Mouse (Mus musculus) adrenal gland, adult 18-20 months (tissue): ENCODE data around the gene Cavin1. TPM values are rescaled to one million over a fixed set of nuclear protein-coding genes. Genes with fewer than 3 reads are reported as not detected.

Experiments used
- DNase-seq, 2 experiments: peaks; one replicate each; pipeline ENCODE4 v3.0.0; 2021 to 2022; ENCODE audit warnings: low spot score in 2 of 2
- total RNA-seq, 2 experiments: library from RNA; stranded (reverse); gene quantifications; 1 replicate in 1 of 2; 2 replicates in 1 of 2; pipeline ENCODE4 v1.2.3; 2021

Cavin1 gene
- total RNA-seq, 2 experiments from 2014 or later = 296 to 352 TPM

DNA sequence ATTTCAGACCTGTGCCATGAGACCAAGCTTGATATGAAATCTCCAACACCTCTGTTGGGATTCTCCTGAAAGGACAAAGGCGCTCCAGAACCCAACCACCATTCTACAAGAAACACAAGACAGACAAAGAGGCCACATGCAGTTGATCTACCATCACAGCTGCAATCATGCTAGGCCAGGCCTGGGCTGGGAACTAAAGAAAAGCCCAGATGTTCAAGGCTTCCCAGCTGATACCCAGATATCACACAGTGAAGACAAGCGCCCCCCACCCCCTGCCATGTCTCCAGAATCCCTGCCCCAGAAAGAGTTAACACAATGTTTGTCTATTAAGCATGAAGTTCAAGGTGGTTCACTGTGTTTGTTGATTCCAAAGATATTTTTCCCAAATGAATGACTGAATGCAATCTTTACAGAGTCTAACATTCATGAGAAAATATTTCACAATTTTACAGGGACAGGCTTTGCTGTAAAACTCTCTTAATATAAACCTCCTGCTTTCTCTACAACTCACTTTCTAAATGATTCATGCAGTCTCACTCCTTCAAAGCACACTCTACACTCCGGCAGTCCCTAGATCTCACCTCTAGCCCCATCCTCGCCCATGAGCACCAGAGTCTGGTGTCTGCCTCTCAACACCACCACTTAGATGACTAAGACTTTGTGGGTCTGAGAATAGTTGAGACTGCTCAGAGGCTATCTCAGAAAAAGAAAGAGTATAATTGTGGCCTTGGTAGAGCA is 49.6 kb downstream of the Cavin1 start:
- no peak for DNase-seq

DNA sequence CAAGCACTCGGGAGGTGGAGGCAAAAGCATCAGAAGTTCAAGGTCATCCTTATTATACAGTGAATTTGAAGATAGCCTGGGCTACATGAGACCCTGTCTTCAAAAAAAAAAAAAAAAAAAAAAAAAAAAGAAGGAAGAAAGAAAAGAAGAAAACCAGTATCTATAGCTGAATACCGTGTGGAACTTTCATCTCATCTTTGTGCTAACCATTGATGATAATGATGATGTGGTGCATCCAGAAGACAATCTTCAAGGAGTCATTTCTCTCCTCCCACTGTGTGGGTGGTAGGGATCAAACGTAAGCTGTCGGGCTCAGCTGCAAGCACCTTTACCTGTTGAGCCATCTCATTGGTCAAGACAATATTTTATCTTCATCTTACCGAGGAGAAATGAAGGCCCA is 52.7 kb downstream of the Cavin1 start:
- no peak for DNase-seq

DNA sequence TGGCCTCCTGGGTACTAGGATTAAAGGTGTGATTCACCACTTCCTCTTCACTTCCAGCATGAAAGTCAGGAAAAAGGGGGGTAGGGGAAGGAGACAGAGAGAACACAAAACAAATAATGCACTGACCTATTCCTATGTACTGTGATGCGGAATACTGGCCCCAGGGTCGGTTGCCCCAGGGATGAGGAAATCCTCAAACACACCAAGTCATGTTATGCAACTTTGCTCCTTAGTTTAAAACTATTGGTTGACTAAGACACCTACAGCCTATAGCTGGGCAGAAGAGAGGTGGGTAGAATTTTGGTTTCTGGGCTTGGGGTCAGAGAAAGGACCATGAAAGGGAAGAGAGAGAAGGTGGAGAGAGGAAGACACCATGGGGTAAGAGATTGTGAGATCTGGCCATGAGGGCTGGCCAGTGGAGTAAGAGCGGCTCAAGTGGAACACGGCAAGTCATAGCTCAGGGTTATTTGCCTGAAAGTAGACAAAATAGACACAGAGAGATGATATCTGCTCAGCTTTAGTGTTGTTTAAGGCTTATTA is 54.2 kb downstream of the Cavin1 start:
- no peak for DNase-seq

DNA sequence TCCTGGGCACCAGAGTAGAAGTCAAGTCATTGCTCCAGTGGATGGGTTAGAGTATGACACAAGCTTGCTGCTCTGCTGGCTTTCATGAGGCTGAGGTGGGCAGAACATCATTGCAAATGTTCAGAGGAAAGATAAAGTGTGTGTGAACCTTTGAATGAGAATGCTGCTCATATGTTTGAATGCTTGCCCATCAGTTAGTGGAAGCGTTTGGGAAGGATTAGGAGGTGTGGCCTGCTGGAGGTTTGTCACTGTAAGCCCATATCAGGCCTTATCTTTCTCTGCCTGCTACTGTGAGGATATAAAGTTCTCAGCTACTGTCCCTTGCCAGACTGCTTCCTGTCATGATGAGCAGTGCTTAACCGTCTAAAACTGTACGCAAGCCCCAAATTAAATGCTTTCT is 55.6 kb downstream of the Cavin1 start:
- no peak for DNase-seq

DNA sequence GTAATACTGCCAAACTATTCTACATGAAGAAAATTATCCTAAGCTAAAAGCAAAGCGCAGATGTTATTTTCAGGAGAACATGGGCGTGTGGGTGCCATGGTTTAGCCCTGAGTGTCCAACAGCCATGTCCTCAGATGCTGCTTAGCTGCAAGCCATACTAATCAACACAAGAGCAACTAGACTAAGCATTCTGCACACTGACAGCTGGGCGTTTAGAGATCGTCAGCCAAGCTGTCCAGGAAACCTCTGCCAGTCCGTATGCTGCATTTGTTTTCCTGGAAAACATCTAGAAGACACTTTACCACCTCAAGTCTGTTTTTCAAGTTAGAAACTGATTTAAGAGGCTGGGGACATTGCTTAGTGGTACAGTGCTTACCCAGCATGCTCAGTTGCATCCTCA is 56.3 kb downstream of the Cavin1 start:
- no peak for DNase-seq

DNA sequence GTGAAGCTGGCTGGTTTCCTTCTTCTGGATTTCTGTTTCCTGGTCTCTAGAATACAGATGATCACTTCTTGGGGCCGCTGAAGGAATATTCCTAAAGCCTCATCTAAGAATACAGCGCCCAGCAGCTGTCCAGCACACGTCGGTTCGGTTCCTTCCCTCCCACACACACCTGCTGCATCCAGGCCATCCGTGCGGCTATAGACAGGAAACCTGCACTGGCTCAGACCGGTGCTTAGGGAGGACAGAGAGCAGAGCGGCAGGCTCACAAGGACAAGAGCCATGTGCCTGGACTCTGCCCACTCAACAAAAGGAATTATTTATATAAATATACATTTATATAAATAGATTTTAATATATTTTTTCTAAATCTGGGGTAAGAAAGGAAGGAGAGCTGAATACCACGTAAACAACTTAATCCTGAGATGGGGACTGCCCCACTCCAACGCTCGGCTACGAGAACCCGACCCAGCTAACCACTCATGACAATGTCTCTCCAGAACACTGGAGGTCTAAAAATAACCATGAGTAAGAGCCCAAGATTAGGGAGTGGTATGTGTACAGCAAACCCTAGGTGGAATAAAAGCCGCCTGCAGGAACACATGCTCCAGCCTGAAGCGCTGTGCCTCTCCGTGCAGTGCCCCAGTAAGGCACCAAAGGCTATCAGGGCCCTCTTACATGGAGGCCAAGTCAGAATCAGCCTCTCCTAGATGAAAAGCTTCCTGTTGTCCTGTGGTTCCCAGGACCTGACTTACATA is 58.1 kb downstream of the Cavin1 start:
- DNase-seq = no peak

DNA sequence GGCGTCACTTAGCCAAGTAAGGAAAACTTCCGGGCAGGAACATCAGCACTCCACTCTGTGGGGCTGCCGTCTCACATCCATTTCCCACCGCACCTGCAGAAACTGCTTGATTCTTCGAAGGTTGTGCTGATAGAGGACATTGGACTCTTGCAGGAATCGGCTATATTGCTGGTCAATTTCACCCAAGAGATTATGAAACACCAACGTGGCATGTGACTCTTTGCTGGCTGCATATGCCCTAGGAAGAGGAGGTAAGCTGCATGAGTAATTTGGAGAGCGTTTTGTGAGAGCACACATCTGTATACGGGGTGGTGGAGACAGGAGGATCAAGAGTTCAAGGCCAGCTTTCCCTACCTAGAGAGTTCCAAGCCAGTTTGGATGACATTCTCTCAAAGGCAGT is 62.1 kb downstream of the Cavin1 start:
- no peak for DNase-seq

DNA sequence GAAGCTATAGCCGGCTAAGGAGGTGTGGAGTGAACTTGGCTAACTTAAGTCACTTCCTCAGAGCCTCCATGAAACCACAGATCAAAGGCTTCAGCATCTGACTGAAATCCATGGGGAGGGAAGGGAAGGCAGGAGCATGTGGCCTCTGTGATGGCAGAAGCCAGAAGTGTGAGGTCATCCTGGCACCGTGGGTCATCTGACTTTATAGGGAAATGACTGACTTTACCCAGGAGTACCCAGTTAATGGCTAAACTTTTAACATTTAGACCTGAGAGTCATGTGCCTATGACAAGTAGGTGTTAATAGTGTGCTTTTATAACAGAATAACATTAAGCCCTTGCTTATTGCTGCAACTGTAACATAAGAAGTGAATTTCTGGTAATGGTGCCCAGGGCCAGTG is 62.6 kb downstream of the Cavin1 start:
- DNase-seq = no peak

DNA sequence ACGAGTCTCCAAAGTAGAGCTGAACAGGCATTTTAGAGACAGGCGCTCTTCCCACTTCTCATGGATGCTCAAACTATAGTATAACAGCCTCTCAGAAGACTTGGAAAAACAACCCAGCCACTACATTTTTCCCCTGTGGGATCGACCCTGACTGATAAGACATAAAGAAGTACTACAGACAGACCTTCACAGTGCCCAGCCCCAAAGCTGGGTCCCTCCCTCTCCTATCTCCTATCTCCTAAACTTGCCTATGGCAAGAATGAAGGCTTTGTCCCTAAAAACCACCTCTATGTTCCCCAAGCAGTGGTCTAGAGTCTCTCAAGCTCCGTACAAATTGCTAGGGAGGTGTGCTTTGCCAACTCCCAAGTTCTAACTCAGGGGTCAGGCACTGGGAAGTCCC is 63.8 kb downstream of the Cavin1 start:
- no peak for DNase-seq

Other genes with a start within 250 kb of the Cavin1 start
- 100 to 1,000 TPM; 189 TPM for gene Rab5c, start 232.7 kb downstream of the Cavin1 start, total RNA-seq
- gene Kcnh4, start 210.9 kb downstream of the Cavin1 start, total RNA-seq = under 1 TPM; 0.10 to 0.16 TPM
- gene Hcrt, start 208.0 kb downstream of the Cavin1 start, total RNA-seq = not detected
- gene Ghdc, start 199.9 kb downstream of the Cavin1 start, total RNA-seq = 10 to 100 TPM; 17.8 to 21.4 TPM
- 10 to 100 TPM; 40.1 to 74.3 TPM for gene Stat5b, start 120.2 kb downstream of the Cavin1 start, total RNA-seq
- 10 to 100 TPM; 28.0 to 29.3 TPM for gene Stat5a, start 111.5 kb downstream of the Cavin1 start, total RNA-seq
- gene Stat3, start 31.3 kb downstream of the Cavin1 start, total RNA-seq = 100 to 1,000 TPM in 1 of 2 experiments, 10 to 100 TPM in 1; 87.0 to 102 TPM
- 100 to 1,000 TPM; 120 to 176 TPM for gene Atp6v0a1, start 38.6 kb upstream of the Cavin1 start, total RNA-seq
- gene Naglu, start 99.1 kb upstream of the Cavin1 start, total RNA-seq = 10 to 100 TPM; 25.8 to 39.0 TPM
- 1 to 10 TPM; 1.2 to 2.0 TPM for gene Hsd17b1, start 107.5 kb upstream of the Cavin1 start, total RNA-seq
- gene Coasy, start 111.7 kb upstream of the Cavin1 start, total RNA-seq = 10 to 100 TPM; 84.4 to 94.1 TPM
- gene Mlx, start 116.4 kb upstream of the Cavin1 start, total RNA-seq = 10 to 100 TPM; 46.5 to 61.8 TPM
- gene Psmc3ip, start 124.5 kb upstream of the Cavin1 start, total RNA-seq = 1 to 10 TPM; 2.8 to 3.8 TPM
- gene Retreg3, start 149.0 kb upstream of the Cavin1 start, total RNA-seq = 10 to 100 TPM; 50.3 to 57.4 TPM
- gene Tubg1, start 149.1 kb upstream of the Cavin1 start, total RNA-seq = 10 to 100 TPM; 32.9 to 37.0 TPM
- gene Tubg2, start 185.0 kb upstream of the Cavin1 start, total RNA-seq = 1 to 10 TPM; 5.9 to 6.4 TPM
- gene Cntnap1, start 199.6 kb upstream of the Cavin1 start, total RNA-seq = 1 to 10 TPM; 6.4 to 7.3 TPM
- 10 to 100 TPM; 24.3 to 25.6 TPM for gene Plekhh3, start 200.5 kb upstream of the Cavin1 start, total RNA-seq
- under 1 TPM in 1 of 2 experiments, not detected in 1; 0.51 TPM for gene Ccr10, start 204.6 kb upstream of the Cavin1 start, total RNA-seq